Mouse (Mus musculus) heart, adult 2 months (tissue): ENCODE data around the gene Rab7.

Experiments used
- CTCF ChIP-seq: fragments of 200-600 bp; IDR thresholded peaks from 2 replicates; pipeline ENCODE4 v1.8.1; 2022; ENCODE audit warnings: antibody characterized with exemption, mild to moderate bottlenecking, moderate library complexity
- EP300 ChIP-seq: fragments of 200-500 bp; IDR thresholded peaks from 2 replicates; pipeline ENCODE4 v1.6.1; 2011; ENCODE audit warnings: low read depth, low read length, control low read depth; ENCODE audit not compliant: insufficient read depth
- POLR2A ChIP-seq: fragments of 200-500 bp; IDR thresholded peaks from 2 replicates; pipeline ENCODE4 v1.6.1; 2011; ENCODE audit warnings: mild to moderate bottlenecking, low read depth, low read length, control low read depth; ENCODE audit not compliant: insufficient read depth

DNA sequence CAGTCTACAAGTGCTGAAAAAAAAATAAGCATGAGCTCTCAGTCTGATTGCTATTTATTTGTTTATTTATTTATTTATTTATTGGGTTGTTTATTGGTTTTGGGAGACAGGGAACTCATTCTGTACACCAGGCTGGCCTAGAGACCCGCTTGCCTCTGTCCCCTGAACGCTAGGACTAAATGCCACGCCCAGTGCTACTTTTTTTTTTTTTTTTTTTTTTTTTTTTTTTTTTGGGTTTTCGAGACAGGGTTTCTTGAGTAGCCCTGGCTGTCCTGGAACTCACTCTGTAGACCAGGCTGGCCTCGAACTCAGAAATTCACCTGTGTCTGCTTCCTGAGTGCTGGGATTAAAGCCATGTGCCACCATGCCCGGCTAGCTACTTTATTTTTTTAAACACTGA, 25.4 kb upstream of the Rab7 start:
- TF ChIP-seq POLR2A (no peak), EP300 (no peak), CTCF (no peak)
